Mouse (Mus musculus) MEL (cell line): ENCODE measurements around the gene Tub. TPM values are rescaled to one million over a fixed set of nuclear protein-coding genes. Genes with fewer than 3 reads are reported as not detected.
A peak's percentile ranks its signal among the peaks of the same experiment; 100 is the strongest.

ENCODE experiments used
- DNase-seq: peaks from one replicate; pipeline ENCODE4 v3.0.0; 2011; ENCODE audit warnings: low read depth, low spot score
- H3K27ac ChIP-seq: 2 replicates; pipeline ENCODE4 v1.5.1; 2012; ENCODE audit warnings: low read depth, mild to moderate bottlenecking, control low read depth, low read length, moderate library complexity; ENCODE audit not compliant: control insufficient read depth
- H3K27me3 ChIP-seq, 2 experiments: fragments of 150-350 bp in 1 of 2; sonication (generic) in 1 of 2; 2 replicates each; pipeline ENCODE4 v1.6.1; 2012; ENCODE audit warnings: low read length in 2 of 2, mild to moderate bottlenecking in 2 of 2, improper control_type of control experiment in 1 of 2, moderate library complexity in 1 of 2; ENCODE audit not compliant: insufficient read depth in 2 of 2, control insufficient read depth in 1 of 2
- H3K36me3 ChIP-seq, 2 experiments: 2 replicates each; pipeline ENCODE4 v1.6.1; 2012 to 2014; ENCODE audit warnings: low read length in 2 of 2, improper control_type of control experiment in 1 of 2, inconsistent platforms in 1 of 2, mild to moderate bottlenecking in 1 of 2; ENCODE audit not compliant: insufficient read depth in 2 of 2, control insufficient read depth in 1 of 2
- H3K4me1 ChIP-seq, 2 experiments: fragments of 150-350 bp in 1 of 2; sonication (generic) in 1 of 2; 2 replicates each; pipeline ENCODE4 v1.6.1; 2012; ENCODE audit warnings: low read length in 2 of 2, improper control_type of control experiment in 1 of 2, mild to moderate bottlenecking in 1 of 2; ENCODE audit not compliant: insufficient read depth in 2 of 2, control insufficient read depth in 1 of 2
- H3K4me3 ChIP-seq, 2 experiments: fragments of 150-350 bp in 1 of 2; sonication (generic) in 1 of 2; 2 replicates each; pipeline ENCODE4 v1.5.1; 2012; ENCODE audit warnings: low read depth in 2 of 2, low read length in 2 of 2, mild to moderate bottlenecking in 2 of 2, moderate library complexity in 2 of 2, control low read depth in 1 of 2, improper control_type of control experiment in 1 of 2; ENCODE audit not compliant: control insufficient read depth in 1 of 2, insufficient read depth in 1 of 2
- H3K79me2 ChIP-seq: 2 replicates; pipeline ENCODE4 v1.6.1; 2012; ENCODE audit warnings: mild to moderate bottlenecking, low read length, moderate library complexity; ENCODE audit not compliant: control insufficient read depth, poor library complexity, insufficient read depth
- H3K9ac ChIP-seq: 2 replicates; pipeline ENCODE4 v1.6.1; 2012; ENCODE audit warnings: low read depth, mild to moderate bottlenecking, control low read depth, low read length, moderate library complexity; ENCODE audit not compliant: control insufficient read depth, poor library complexity, severe bottlenecking
- H3K9me3 ChIP-seq: fragments of 150-350 bp; sonication (generic); replicated peaks from 2 replicates; pipeline ENCODE4 v1.6.1; 2012; ENCODE audit warnings: mild to moderate bottlenecking, low read length, improper control_type of control experiment, moderate library complexity; ENCODE audit not compliant: insufficient read depth
- CHD1 ChIP-seq: IDR thresholded peaks from 2 replicates; pipeline ENCODE4 v1.6.1; 2012; ENCODE audit warnings: low read depth, mild to moderate bottlenecking, inconsistent platforms, low read length, improper control_type of control experiment
- CTCF ChIP-seq, 3 experiments: IDR thresholded peaks in 2 of 3; conservative IDR thresholded peaks in 1 of 3; 2 replicates each; pipeline ENCODE4 v1.5.1; 2011 to 2012; ENCODE audit warnings: low read length in 3 of 3, low read depth in 2 of 3, mild to moderate bottlenecking in 2 of 3, improper control_type of control experiment in 1 of 3, inconsistent platforms in 1 of 3, mixed read lengths in 1 of 3, moderate library complexity in 1 of 3; ENCODE audit not compliant: control insufficient read depth in 1 of 3, insufficient read depth in 1 of 3, poor library complexity in 1 of 3, severe bottlenecking in 1 of 3
- ETS1 ChIP-seq: IDR thresholded peaks from 2 replicates; pipeline ENCODE4 v1.6.1; 2012; ENCODE audit warnings: low read depth, mild to moderate bottlenecking, inconsistent platforms, low read length, improper control_type of control experiment, moderate library complexity
- HCFC1 ChIP-seq: IDR thresholded peaks from 2 replicates; pipeline ENCODE4 v1.6.1; 2012; ENCODE audit warnings: low read depth, mild to moderate bottlenecking, inconsistent platforms, low read length, improper control_type of control experiment, moderate library complexity
- JUND ChIP-seq: IDR thresholded peaks from 2 replicates; pipeline ENCODE4 v1.6.1; 2011; ENCODE audit warnings: low read depth, mild to moderate bottlenecking, improper control_type of control experiment, low read length
- MAX ChIP-seq: IDR thresholded peaks from 2 replicates; pipeline ENCODE4 v1.6.1; 2011; ENCODE audit warnings: low read length, improper control_type of control experiment
- MEF2A ChIP-seq: IDR thresholded peaks from 2 replicates; pipeline ENCODE4 v1.6.1; 2014; ENCODE audit warnings: low read depth, mild to moderate bottlenecking, inconsistent platforms, low read length, improper control_type of control experiment; ENCODE audit not compliant: poor library complexity, insufficient replicate concordance, severe bottlenecking; ENCODE audit errors: extremely low read depth
- MYC ChIP-seq: IDR thresholded peaks from 2 replicates; pipeline ENCODE4 v1.6.1; 2011; ENCODE audit warnings: low read depth, mild to moderate bottlenecking, low read length, improper control_type of control experiment, moderate library complexity
- POLR2AphosphoS2 ChIP-seq: IDR thresholded peaks from 2 replicates; pipeline ENCODE4 v1.6.1; 2011; ENCODE audit warnings: low read length, improper control_type of control experiment
- POLR2AphosphoS5 ChIP-seq: IDR thresholded peaks from 2 replicates; pipeline ENCODE4 v1.6.1; 2012; ENCODE audit warnings: low read depth, borderline replicate concordance, mild to moderate bottlenecking, inconsistent platforms, low read length, moderate library complexity, mixed read lengths
- RAD21 ChIP-seq: IDR thresholded peaks from 2 replicates; pipeline ENCODE4 v1.6.1; 2011; ENCODE audit warnings: mild to moderate bottlenecking, low read depth, low read length, improper control_type of control experiment
- RCOR1 ChIP-seq: IDR thresholded peaks from 2 replicates; pipeline ENCODE4 v1.6.1; 2012; ENCODE audit warnings: low read depth, mild to moderate bottlenecking, inconsistent platforms, low read length, improper control_type of control experiment
- SIN3A ChIP-seq: IDR thresholded peaks from 2 replicates; pipeline ENCODE4 v1.6.1; 2012; ENCODE audit warnings: low read length, improper control_type of control experiment, inconsistent platforms
- SMC3 ChIP-seq: IDR thresholded peaks from 2 replicates; pipeline ENCODE4 v1.6.1; 2011; ENCODE audit warnings: low read depth, low read length, improper control_type of control experiment
- TBP ChIP-seq: IDR thresholded peaks from 2 replicates; pipeline ENCODE4 v1.8.0; 2011; ENCODE audit warnings: low read depth, low read length, improper control_type of control experiment
- TCF12 ChIP-seq: IDR thresholded peaks from 2 replicates; pipeline ENCODE4 v1.6.1; 2014; ENCODE audit warnings: low read depth, mild to moderate bottlenecking, inconsistent platforms, low read length, improper control_type of control experiment, moderate library complexity
- UBTF ChIP-seq: IDR thresholded peaks from 2 replicates; pipeline ENCODE4 v1.6.1; 2012; ENCODE audit warnings: low read depth, mild to moderate bottlenecking, inconsistent platforms, low read length, improper control_type of control experiment, moderate library complexity, borderline replicate concordance; ENCODE audit not compliant: insufficient read depth
- USF2 ChIP-seq, 2 experiments: IDR thresholded peaks; 2 replicates each; pipeline ENCODE4 v1.6.1; 2011 to 2012; ENCODE audit warnings: improper control_type of control experiment in 2 of 2, low read length in 2 of 2, borderline replicate concordance in 1 of 2, inconsistent platforms in 1 of 2, low read depth in 1 of 2, mild to moderate bottlenecking in 1 of 2; ENCODE audit not compliant: insufficient read depth in 1 of 2
- ZC3H11A ChIP-seq: IDR thresholded peaks from 2 replicates; pipeline ENCODE4 v1.6.1; 2012; ENCODE audit warnings: low read depth, mild to moderate bottlenecking, inconsistent platforms, low read length, improper control_type of control experiment
- ZNF384 ChIP-seq: IDR thresholded peaks from 2 replicates; pipeline ENCODE4 v1.6.1; 2012; ENCODE audit warnings: low read depth, mild to moderate bottlenecking, inconsistent platforms, low read length, improper control_type of control experiment
- polyA plus RNA-seq, 2 experiments: library from polyadenylated mRNA; stranded (reverse) in 1 of 2; unstranded in 1 of 2; fragments of >175 nt in 1 of 2; fragments of >200 nt in 1 of 2; gene quantifications; 2 replicates each; pipeline versions ENCODE4 v1.2.1 to v1.2.4; 2012; ENCODE audit warnings: low replicate concordance in 2 of 2, low read depth in 1 of 2; ENCODE audit not compliant: insufficient read length in 2 of 2, insufficient read depth in 1 of 2, missing spikeins in 1 of 2
- total RNA-seq: library from RNA; depleted of rRNA; stranded (reverse); fragments of 300-350 nt; gene quantifications from 2 replicates; pipeline ENCODE4 v1.2.3, GENCODE M21; 2012

The Tub gene
- total and polyA plus RNA-seq, 3 experiments, result not detected

GRCm38 (mm10) chr7:108966742-108967362, 16.7 kb downstream of the Tub start:
- Histone ChIP-seq H3K9me3 (no peaks in the 10 kb centered on the region), H3K27ac (no peak overlapping the region), H3K9ac (peak overlapping the region; percentile 6; the same call in 1 of the 2 replicates), H3K79me2 (no peaks in the 10 kb centered on the region), H3K36me3 (no peaks in the 10 kb centered on the region), H3K27me3 (no peaks in the 10 kb centered on the region; a peak in 1 of 4 replicates), H3K4me1 (no peaks in the 10 kb centered on the region; a peak in 1 of 4 replicates), H3K4me3 (no peak overlapping the region)
- DNase-seq, result peak; percentile 62
- no peak for TF ChIP-seq POLR2AphosphoS2
- peak; percentile 28 for TF ChIP-seq ZC3H11A
- peak; percentile 72 for TF ChIP-seq SMC3
- peak; percentile 73 to 82 (median 81) for TF ChIP-seq CTCF (IDR thresholded peaks at IDR 0.05 in 2 of 3, conservative IDR thresholded peaks at IDR 0.05 in 1 of 3; ENCODE audit: control insufficient read depth in 1 of 3, insufficient read depth in 1 of 3, low read depth in 2 of 3, low read length in 3 of 3, poor library complexity in 1 of 3, severe bottlenecking in 1 of 3)
- TF ChIP-seq RAD21, result peak; percentile 53

- Histone ChIP-seq H3K4me3 (no peak overlapping the region), H3K9ac (no peak overlapping the region)
- DNase-seq, result no peak
- no peak for TF ChIP-seq MEF2A
- no peak for TF ChIP-seq POLR2AphosphoS5
- TF ChIP-seq RCOR1, result no peak
- no peak for TF ChIP-seq HCFC1
- TF ChIP-seq JUND, result no peak
- TF ChIP-seq CHD1, result no peak
- no peak for TF ChIP-seq USF2 (IDR thresholded peaks at IDR 0.05; ENCODE audit: borderline replicate concordance in 1 of 2, insufficient read depth in 1 of 2, low read depth in 1 of 2, low read length in 2 of 2)
- TF ChIP-seq UBTF, result no peak
- no peak for TF ChIP-seq TCF12
- no peak for TF ChIP-seq RAD21
- TF ChIP-seq ZNF384, result no peak
- no peak for TF ChIP-seq SIN3A
- no peak for TF ChIP-seq SMC3
- no peak for TF ChIP-seq MAX
- no peak for TF ChIP-seq MYC
- TF ChIP-seq TBP, result no peak
- TF ChIP-seq ETS1, result no peak
- TF ChIP-seq, all 39 proteins: peak for 0
- no peaks in the 10 kb centered on the region for H3K79me2 ChIP-seq
- no peak overlapping the region for H3K27ac ChIP-seq
- H3K4me1 ChIP-seq, result no peaks in the 10 kb centered on the region; a peak in 1 of 4 replicates
- H3K27me3 ChIP-seq, result no peaks in the 10 kb centered on the region; a peak in 1 of 4 replicates
- H3K9me3 ChIP-seq, result no peaks in the 10 kb centered on the region
- H3K36me3 ChIP-seq, result no peaks in the 10 kb centered on the region
Measured at GRCm38 (mm10) chr7:108968201-108968600, 18.1 kb downstream of the Tub start.
